Mouse (Mus musculus) brain, embryonic 14.5 days (tissue): ENCODE data around the gene 1700025G04Rik. TPM values are rescaled to one million over a fixed set of nuclear protein-coding genes. Genes with fewer than 3 reads are reported as not detected.
A peak's percentile ranks its signal among the peaks of the same experiment; 100 is the strongest.

ENCODE experiments used
- DNase-seq: peaks from one replicate; pipeline ENCODE4 v3.0.0-alpha.2; 2011; ENCODE audit warnings: low read depth
- CTCF ChIP-seq: fragments of 200-500 bp; IDR thresholded peaks from 2 replicates; pipeline ENCODE4 v1.5.1; 2012; ENCODE audit warnings: inconsistent platforms, mild to moderate bottlenecking, moderate library complexity, borderline replicate concordance; ENCODE audit not compliant: insufficient read depth, insufficient read length; ENCODE audit errors: extremely low read depth
- POLR2A ChIP-seq: fragments of 200-500 bp; IDR thresholded peaks from 2 replicates; pipeline ENCODE4 v1.6.1; 2012; ENCODE audit warnings: mild to moderate bottlenecking, inconsistent platforms, borderline replicate concordance; ENCODE audit not compliant: poor library complexity, insufficient read depth, insufficient read length, severe bottlenecking; ENCODE audit errors: extremely low read depth
- polyA plus RNA-seq: library from polyadenylated mRNA; depleted of rRNA; stranded (reverse); fragments of >200 nt; gene quantifications from 2 replicates; pipeline ENCODE4 v1.2.3, GENCODE M21; 2012

The 1700025G04Rik gene
- polyA plus RNA-seq, 1 experiment, result 26.3 TPM

GRCm38 (mm10) chr1:151899964-151900363 lies 190.0 kb downstream of the 1700025G04Rik start:
- TF ChIP-seq POLR2A (no peak), CTCF (no peak)
- DNase-seq, result no peak

- no peak for DNase-seq
- no peak for TF ChIP-seq POLR2A
- no peak for TF ChIP-seq CTCF
Measured at GRCm38 (mm10) chr1:151895406-151895805, 194.5 kb downstream of the 1700025G04Rik start.

GRCm38 (mm10) chr1:151893976-151894375 lies 195.9 kb downstream of the 1700025G04Rik start:
- DNase-seq, result no peak
- TF ChIP-seq CTCF, result no peak
- no peak for TF ChIP-seq POLR2A

- DNase-seq, result no peak
- no peak for TF ChIP-seq CTCF
- TF ChIP-seq POLR2A, result no peak
Measured at GRCm38 (mm10) chr1:151892008-151892407, 197.9 kb downstream of the 1700025G04Rik start.

- no peak for DNase-seq
- TF ChIP-seq POLR2A (no peak), CTCF (no peak)
Measured at GRCm38 (mm10) chr1:151891194-151891593, 198.7 kb downstream of the 1700025G04Rik start.

GRCm38 (mm10) chr1:151890041-151890621 lies 199.8 kb downstream of the 1700025G04Rik start:
- TF ChIP-seq CTCF (no peak), POLR2A (no peak)
- DNase-seq, result peak; percentile 92

GRCm38 (mm10) chr1:151887631-151888030 lies 202.3 kb downstream of the 1700025G04Rik start:
- DNase-seq, result no peak
- no peak for TF ChIP-seq CTCF
- TF ChIP-seq POLR2A, result no peak

- no peak for DNase-seq
- TF ChIP-seq POLR2A, result no peak
Measured at GRCm38 (mm10) chr1:151887126-151887525, 202.8 kb downstream of the 1700025G04Rik start.

- TF ChIP-seq CTCF (no peak), POLR2A (no peak)
- no peak for DNase-seq
Measured at GRCm38 (mm10) chr1:151886171-151886570, 203.8 kb downstream of the 1700025G04Rik start.

GRCm38 (mm10) chr1:151881253-151881652 lies 208.7 kb downstream of the 1700025G04Rik start:
- no peak for DNase-seq
- TF ChIP-seq POLR2A (no peak), CTCF (no peak)

GRCm38 (mm10) chr1:151880731-151881130 lies 209.2 kb downstream of the 1700025G04Rik start:
- no peak for DNase-seq
- no peak for TF ChIP-seq CTCF
- TF ChIP-seq POLR2A, result no peak

GRCm38 (mm10) chr1:151879966-151880365 lies 210.0 kb downstream of the 1700025G04Rik start:
- peak; percentile 58 for DNase-seq
- TF ChIP-seq POLR2A (no peak), CTCF (no peak)

- no peak for DNase-seq
- TF ChIP-seq POLR2A (no peak), CTCF (no peak)
Measured at GRCm38 (mm10) chr1:151879308-151879850, 210.5 kb downstream of the 1700025G04Rik start.

GRCm38 (mm10) chr1:151878411-151878810 lies 211.5 kb downstream of the 1700025G04Rik start:
- no peak for TF ChIP-seq POLR2A
- peak; percentile 60 for DNase-seq

- TF ChIP-seq CTCF (no peak), POLR2A (no peak)
- no peak for DNase-seq
Measured at GRCm38 (mm10) chr1:151872971-151873370, 217.0 kb downstream of the 1700025G04Rik start.

GRCm38 (mm10) chr1:151864326-151864725 lies 225.6 kb downstream of the 1700025G04Rik start:
- DNase-seq, result no peak
- TF ChIP-seq CTCF, result no peak
- TF ChIP-seq POLR2A, result no peak
